Mouse (Mus musculus) spleen, embryonic (tissue): ENCODE data around the gene Rnf224.

ENCODE experiments used
- CTCF ChIA-PET: fragments of 350-600 bp; sonication (Branson Sonifier 250); formaldehyde crosslinking; loops from one replicate; lab custom pipeline; 2022; lab: Charles Lee

Rnf224 gene

DNA sequence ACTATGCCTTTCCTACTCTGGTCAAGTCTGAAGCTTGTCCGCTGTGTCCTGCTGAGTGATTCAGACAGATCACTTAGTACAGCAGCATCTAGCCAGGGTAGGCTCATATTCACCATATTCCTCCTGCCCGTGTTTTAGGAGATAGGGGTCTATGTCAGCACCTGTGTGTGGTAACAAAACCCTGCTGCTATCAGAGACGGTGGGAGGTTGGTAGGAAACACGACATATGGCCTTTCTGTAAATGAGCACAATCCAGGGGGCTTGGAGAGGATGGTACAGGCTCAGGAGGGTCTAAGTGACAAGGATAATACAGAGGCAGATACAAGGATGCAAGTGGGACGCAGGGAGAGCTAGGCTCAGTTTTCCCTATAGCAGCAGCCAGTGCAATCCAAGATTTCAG lies 7.0 kb downstream of the Rnf224 start:
- CTCF ChIA-PET, result interaction anchor here (1.0 to 1.7 kb wide), 4 partner anchors 21 to 42 kb away, joined by 4 to 5 read pairs (median 4); partner anchors contain the start of genes Anapc2 and Ssna1

DNA sequence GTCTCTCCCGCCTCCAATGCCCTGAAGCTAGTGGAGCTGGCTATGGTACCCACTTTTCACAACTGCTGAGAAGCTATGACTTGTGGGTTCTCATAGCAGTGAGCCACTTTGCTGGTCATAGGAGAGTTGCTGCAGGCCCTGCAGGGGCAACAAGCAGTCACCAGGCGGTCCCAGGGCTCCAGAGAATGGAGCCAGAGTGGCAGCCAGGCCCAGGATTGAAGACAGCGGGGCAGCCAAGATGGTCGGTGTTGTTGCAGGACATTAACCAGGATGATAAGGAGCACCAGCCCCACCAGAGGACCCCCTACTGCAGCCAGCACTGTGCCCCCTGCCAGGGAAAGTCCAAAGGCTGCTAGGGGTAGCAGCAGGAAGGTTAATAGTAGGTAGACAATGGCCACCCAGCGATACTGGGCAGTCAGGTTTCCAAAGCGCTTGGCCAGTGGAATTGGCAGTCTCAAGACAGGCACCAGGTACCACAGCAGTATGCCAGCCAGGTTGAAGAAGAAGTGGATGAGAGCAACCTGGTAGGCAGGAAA lies 7.5 kb downstream of the Rnf224 start:
- CTCF ChIA-PET, result interaction anchor here (0.7 to 2.4 kb wide), 8 partner anchors 13 to 43 kb away, joined by 3 to 10 read pairs (median 4); partner anchors contain the start of genes Anapc2, Rnf208, Ssna1 and Tor4a

DNA sequence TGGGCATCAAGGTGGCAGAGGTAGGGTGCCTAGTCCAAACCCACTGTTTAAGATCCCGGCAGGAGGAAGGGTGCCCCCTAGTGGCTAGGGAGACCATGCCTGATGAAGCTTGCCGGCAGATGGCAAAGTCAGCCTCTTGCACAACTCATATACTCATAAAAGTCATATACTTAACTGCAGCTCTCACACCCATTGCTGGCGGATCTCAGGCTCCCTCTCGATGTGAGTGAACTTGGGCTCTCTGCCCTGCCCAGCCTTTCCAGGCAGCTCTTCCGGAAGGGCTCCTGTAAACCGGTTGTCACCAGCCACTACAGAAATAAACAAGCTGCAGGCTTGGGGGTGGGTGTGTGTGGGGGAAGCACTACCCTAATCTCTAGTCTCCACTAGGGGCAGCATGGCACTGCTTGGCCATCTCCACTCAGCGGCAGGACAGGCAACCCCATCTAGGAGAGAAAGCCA lies 8.1 kb downstream of the Rnf224 start:
- CTCF ChIA-PET, result interaction anchor here (0.7 to 2.4 kb wide), 8 partner anchors 13 to 43 kb away, joined by 3 to 10 read pairs (median 4); partner anchors contain the start of genes Anapc2, Rnf208, Ssna1 and Tor4a

DNA sequence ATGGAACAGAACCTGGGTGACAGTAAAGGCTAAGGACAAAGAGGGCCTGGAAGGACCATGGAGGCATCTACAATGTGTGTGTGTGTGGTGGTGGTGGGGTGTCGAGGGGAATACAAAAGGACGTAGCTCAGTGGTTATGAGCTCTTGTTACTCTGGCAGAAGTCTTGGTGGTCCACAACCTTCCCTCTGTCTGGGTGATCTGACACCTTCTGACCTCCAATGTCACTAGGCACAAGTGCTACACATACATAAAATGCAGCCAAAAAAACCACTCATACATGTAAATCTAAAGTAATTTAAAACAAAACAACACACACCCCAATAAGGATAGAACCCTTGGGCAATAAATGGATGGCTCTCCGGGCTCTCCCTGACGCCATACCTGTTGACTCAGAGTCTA lies 9.2 kb downstream of the Rnf224 start:
- CTCF ChIA-PET, result interaction anchor here (0.7 to 2.4 kb wide), 5 partner anchors 15 to 38 kb away, joined by 3 to 10 read pairs (median 4); partner anchors contain the start of gene Rnf208

DNA sequence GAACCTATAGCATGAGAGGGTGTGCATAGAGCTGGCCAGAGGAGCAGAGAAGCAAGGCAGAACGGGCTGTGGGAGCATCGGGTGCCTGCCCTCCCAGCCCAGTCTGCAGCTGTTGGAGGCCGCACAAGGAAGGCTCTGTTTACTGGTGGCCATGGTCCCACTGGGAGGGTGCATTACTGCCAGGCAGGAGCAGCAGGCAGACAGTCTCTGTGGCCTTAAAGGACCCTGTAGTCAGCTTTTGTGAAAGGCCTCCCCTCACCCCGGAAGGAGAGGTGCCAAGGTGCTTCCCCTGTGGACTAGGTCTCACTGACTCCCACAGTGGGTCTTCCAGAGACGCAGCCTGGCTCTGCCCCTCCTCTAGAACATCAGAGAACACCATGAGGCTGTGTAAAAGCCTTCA lies 9.7 kb downstream of the Rnf224 start:
- CTCF ChIA-PET, result interaction anchor here (1.6 to 2.4 kb wide), 2 partner anchors 33 to 37 kb away, joined by 4 to 10 read pairs; no protein-coding TSS in a partner anchor

DNA sequence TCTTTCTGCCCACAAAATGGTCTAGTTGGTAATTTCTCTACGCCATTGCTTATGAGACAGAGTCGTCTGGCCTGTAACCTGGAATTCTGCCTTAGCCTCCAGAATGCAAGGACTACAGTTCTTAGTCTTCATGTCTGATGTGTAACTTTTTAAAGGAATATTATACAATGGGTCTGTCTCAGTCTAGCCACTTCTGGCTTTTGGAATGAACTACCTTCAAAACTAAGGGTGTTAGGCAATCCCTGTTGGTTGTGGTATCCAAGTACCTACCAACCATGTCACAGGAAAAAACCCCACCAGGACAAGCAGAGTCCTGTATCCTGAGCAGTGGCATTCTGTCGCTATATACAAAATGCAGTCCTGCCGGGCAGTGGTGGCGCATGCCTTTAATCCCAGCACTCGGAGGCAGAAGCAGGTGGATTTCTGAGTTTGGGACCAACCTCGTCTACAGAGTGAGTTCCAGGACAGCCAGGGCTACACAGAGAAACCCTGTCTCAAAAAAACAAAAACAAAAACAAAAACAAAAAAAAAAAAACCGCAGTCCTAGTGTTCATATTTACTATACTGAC lies 10.7 kb downstream of the Rnf224 start:
- CTCF ChIA-PET, result interaction anchor here (0.7 to 1.2 kb wide), 2 partner anchors 13 to 94 kb away, joined by 4 read pairs; no protein-coding TSS in a partner anchor

DNA sequence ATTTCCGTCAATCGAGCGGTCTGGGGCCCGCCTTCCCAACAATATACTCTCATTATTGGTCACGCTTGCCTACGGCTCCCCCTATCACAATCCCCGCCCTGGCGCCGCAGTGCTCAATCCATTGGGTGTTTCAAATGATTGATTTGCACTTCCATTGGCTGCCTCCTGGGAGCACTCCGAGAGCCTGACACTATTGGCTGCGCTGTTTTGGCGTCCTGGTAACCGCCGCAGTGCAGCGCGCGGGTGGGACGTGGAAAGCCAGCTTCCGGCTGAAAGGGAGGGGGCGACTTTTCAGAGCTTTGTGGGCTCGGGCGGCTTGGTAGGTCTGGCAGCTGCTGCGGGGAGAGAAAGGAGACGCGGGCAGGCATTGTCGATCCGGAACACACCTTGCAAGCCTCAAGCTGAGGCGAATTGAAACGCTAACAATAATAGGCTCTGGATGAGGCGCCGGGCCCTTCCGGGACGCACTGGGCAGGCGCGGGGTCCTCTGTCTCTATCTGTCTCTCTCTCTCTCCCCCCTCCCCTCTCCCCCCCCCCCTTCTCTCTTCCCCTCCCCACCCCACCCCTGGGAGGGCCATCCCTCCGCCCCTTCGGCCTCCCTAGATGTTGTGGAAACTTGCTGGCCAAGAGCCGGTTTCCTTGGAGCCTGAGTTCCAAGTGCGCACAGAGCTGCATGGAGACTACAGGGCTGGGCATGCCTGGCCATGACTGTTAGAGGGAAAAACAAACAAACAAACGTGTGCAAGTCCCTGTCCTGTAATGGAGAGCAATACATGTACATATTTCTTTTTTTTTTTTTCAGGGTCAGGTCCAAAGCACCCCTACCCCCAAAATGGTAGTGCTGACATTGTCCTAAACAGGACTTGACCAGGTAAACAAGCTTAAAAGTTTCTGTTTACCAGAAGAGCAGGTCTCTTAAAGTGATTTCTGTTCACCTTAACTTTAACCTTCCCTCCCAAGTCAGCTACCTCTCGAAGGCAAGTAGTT lies 11.5 kb downstream of the Rnf224 start:
- CTCF ChIA-PET, result interaction anchor here (0.6 to 1.2 kb wide), 6 partner anchors 13 to 93 kb away, joined by 3 to 8 read pairs (median 4); partner anchors contain the start of gene Nrarp

DNA sequence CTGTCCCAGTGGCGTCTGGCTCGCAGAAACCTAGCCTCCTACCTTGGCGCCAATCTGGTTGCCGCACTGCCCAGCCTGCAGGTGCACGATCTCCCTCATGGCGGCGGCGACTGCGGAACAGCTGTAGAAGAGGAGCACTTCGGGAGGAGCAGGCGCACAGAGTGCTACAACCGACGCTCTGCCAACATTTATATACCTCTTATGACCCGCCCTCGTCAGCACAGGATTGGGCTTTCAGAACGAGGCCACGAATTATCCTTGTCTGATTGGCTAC lies 12.2 kb downstream of the Rnf224 start, which contains the start of gene Tubb4b:
Gene Tubb4b, minus strand, starts transcription at position 211 of the 274 bp plus-strand sequence.
- CTCF ChIA-PET, result interaction anchor here (0.7 to 1.2 kb wide), 2 partner anchors 19 to 43 kb away, joined by 3 read pairs; partner anchors contain the start of gene Nrarp

DNA sequence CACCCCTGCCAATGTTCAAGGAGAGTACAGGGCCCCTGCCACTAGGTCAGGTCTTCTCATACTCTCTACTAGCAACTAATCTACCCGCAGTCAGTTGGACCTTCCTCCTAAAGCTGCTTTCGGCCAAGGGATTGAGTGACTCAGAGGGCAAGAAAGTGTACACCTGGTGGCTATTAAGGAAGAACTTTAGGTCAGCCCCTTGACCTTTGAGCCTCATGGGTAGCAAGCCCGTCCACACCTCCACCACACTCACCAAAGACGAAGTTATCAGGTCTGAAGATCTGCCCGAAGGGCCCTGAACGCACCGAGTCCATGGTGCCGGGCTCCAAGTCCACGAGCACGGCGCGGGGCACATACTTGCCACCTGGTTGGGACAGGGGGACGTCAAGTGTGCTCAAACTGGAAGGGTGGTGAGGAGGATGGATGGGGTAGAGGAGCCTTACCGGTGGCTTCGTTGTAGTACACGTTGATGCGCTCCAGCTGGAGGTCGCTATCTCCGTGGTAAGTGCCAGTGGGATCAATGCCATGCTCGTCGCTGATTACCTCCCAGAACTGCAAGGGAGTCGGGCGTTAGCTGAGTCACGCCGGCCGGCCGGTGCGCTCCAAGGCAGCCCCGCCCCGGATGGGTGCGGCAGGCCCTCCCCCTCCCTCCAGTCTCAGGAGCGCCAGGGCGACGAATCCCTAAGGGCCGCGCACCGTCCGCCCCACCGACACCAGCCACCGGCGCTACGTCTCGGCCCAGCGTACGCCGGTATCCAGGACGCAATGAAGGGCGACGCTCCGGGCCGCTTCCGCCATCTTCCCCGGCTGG lies 12.7 kb downstream of the Rnf224 start:
- CTCF ChIA-PET, result interaction anchor here (1.1 to 1.2 kb wide), 2 partner anchors 12 to 43 kb away, joined by 3 read pairs; partner anchors contain the start of genes Nelfb and Nrarp

DNA sequence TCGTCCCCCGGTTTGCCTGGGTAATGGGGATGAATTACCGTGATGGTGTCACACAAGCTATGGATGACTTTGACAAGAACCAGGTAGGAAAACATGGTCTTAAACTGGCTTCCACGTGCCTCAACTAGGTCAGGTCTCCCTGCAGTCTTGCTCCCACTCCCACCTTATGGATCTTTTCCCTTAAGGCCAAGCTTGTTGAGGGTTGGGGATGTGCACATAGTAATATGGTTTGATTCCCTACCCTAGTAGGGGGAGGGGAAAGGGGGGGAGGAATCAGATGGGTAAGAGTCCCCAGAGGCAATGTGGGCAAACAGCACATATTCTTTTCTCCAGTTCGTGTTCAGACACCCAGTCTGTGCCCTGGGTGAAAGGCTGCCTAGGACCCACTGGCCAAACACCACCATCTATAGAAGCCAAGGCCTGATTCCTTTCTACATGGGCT lies 15.2 kb downstream of the Rnf224 start:
- CTCF ChIA-PET, result interaction anchor here (1.3 kb wide), 1 partner anchor 31 kb away, joined by 4 read pairs; no protein-coding TSS in a partner anchor

DNA sequence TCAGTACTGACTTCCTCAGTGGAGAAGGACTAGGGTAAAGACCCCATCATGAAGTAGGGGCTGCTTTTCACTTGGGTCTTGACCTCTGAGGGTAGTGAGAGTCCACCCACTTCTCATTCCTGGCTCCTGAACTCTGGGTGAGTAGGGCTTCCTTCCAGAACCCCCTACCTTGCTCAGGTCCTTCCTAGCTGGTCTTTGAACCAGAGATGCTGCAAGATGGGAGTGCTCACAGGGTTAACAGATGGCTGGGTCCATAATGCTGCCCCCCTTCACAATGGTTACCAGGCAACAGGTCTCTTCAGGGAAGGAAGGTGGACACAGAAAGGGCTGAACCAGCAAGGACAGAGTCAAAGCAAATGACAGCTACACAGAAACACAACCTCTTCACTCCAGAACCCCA lies 18.1 kb downstream of the Rnf224 start, which contains the start of gene Fam166a:
Gene Fam166a, plus strand, starts transcription at position 301 of the 400 bp plus-strand sequence.
- CTCF ChIA-PET, result interaction anchor here (1.0 kb wide), 1 partner anchor 8 kb away, joined by 3 read pairs; no protein-coding TSS in a partner anchor

DNA sequence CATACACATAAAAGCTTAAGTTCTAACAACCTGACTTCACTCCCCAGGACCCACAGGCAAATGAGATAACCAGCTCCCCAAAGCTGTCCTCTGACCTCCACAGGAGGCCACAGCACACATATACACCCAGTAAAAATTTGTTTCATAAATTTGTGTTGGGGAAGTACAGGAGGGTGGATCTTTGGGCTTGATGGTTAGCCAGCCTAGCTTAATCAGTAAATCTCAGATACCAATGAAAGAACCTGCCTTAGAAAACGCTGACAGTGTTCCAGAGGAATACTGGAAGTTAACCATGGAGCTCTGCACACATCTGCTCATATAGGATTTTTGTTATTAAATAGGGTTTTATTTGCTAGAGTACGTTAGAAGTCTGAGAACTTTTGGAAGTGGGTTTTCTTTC lies 18.9 kb downstream of the Rnf224 start:
- CTCF ChIA-PET, result no interaction called here

DNA sequence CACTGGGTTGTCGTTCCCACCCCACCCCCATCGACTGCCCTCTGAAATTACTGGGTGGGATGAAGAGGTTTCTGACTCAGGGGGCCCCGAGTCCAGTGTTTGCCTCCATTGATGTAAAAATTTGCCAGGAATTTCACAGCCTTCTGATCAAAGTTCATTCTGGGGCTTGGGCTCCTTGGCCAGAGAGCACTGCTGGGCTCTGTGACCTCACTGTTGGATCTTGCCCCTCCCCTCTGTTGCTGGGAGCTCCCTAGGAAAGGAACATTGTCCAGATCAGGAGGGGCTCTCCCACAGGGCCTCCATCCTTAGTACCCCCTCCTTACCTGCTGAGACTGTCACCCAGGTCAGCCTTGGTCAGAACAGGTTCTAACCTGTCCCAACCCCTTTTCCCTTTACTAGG lies 22.1 kb downstream of the Rnf224 start, which contains the start of gene Stpg3:
Gene Stpg3, minus strand, starts transcription at position 194 of the 400 bp plus-strand sequence.
- CTCF ChIA-PET, result no interaction called here

DNA sequence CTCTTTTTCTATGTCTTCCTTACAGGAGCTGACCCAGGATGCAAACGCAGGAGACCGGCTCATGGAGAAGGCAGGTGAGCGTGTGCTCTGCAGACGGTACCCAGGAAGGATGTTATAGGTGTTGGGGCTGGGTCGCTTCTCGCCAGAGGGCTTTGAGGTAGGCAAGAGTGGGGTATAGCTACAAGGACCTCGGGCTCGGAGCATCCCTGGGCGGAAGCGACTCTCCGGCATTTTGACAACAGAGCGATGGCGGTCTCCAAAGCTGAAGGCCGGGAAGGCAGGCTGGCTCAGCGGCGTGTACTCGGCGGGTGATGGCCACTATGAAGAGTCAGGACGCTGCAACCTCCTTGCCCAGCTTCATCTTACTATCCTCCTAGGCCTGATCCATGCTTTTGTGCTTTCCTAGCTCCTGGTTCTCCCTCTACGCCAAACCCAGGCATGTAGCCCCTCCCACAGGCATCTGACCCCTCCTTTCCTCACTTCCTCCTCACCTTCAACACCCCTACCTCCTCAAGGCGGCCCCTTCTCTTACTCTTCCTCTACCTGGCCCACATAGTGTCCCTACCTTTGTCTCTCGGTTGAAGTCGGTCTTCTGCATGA lies 23.2 kb downstream of the Rnf224 start:
- CTCF ChIA-PET, result no interaction called here

DNA sequence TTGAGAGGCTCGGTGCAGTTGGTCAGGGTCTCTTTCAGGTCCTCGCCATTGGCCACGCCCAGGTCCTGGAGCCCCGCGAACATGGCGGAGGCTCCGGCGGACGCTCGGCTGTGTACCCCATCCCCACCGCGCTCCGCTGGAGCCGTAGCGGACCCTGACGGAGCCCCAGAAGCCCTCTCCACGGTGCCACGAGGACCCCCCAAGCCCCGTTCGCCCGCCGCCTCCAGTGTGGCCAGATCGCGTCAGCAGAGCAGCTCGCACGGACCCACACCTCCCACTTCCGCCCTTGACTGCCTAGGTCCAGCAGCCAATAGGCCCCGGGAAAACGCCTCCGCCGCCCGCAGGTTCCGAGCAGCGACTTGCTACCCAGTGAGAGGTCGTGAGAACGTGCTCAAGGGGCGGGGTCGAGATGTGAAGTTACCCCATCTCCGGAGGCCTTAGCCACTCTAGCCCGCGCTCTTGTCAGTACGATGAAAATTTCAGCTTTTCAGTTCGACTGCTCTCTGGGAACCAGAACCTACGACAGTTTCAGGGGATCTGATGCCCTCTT lies 25.4 kb downstream of the Rnf224 start, which contains the start of gene Nelfb:
Gene Nelfb, minus strand, starts transcription at position 369 of the 550 bp plus-strand sequence.
- CTCF ChIA-PET, result interaction anchor here (0.6 to 1.0 kb wide), 2 partner anchors 8 to 12 kb away, joined by 3 read pairs; partner anchors contain the start of gene Fam166a

DNA sequence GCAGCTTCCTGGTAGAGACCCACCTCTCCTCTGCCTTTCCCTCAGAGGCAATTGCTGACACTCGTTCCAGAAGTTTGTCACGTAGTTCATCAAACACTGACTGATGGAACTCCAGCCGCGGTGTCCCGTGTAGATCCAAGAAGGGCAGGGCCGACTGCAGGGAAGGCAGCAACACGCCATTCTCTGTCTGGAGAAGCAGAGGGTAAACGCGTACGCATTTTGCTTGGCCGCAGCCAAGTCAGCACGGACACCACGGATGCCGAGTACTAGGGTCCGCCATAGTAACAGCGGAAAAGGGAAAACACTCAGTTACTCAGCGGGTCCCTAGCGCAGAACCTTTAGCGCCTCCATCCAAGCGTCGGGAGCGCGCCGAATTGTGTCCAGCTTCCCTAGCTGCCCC lies 25.9 kb downstream of the Rnf224 start:
- CTCF ChIA-PET, result interaction anchor here (0.6 to 0.9 kb wide), 2 partner anchors 8 to 13 kb away, joined by 3 to 4 read pairs; partner anchors contain the start of gene Fam166a

DNA sequence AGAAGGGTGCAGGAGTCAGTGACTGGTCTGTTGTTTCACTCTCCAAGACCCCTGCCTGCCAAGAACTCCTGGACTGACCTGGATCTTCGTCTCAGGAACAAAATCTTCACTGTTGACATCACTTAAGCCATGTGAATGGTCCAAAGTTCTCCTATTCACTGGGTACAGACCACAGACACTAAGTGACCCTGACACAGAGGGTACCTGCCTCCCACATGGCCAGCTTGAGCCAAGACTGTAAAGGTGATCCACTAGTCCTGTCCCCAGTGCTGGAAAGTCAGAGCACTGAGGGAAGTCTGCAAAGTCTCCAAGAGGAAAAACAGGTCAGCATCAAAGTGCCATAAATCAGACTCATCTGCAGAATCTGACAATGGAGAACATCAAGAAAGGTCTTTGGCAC lies 29.0 kb downstream of the Rnf224 start:
- CTCF ChIA-PET, result no interaction called here

DNA sequence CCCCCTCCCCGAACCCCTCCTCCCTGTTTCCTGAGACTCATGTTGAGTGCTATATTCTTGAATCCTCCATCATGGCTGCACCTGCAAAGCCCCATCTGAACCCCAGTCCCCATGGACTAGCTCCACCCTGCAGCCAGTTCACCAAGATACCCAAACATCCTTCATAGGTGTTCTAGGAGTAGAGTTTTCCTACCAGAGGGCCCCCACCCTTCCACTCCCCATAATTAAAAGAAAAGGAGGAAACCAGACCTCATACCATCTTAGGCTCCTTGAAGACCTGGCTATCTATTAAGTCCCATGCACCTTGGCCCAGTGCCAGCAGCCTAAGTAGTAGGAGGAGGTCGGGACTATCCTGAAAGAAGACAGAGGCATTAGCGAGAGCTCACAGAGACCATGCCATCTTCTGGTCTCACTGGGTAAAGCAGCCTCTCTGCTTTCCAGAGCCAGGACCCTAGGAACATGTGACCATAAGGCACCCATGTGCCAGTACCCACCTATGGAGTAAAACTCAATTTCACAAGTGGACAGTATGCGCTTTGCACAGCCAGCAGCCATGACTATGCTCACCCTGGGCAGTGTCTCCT lies 32.9 kb downstream of the Rnf224 start:
- CTCF ChIA-PET, result no interaction called here

DNA sequence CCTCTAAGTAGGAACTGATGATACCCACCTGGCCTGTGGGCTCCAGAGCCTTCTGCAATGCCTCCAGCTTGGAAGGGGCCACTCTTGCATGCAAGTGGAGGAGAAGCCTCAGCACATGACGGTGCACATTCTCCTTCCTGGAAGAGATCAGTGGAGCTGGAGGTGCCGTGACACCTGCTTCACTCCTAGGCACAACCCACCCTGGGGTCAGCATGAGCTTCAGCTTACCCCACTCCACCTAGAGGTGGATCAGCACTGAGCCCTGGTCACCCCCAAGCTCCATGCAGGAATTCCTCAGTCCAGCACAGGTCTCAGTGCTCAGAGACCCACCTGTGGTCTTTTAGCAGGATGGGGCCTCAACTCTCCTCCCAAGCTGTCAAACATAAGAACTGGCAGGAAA lies 36.0 kb downstream of the Rnf224 start:
- CTCF ChIA-PET, result interaction anchor here (0.5 kb wide), 1 partner anchor 8 kb away, joined by 4 read pairs; no protein-coding TSS in a partner anchor
